Mouse (Mus musculus): ENCODE data around the gene 1700008O03Rik. TPM values are rescaled to one million over a fixed set of nuclear protein-coding genes. Genes with fewer than 3 reads are reported as not detected.

1700008O03Rik gene
- polyA plus RNA-seq, 2 experiments from 2014 or later = not detected

DNA sequence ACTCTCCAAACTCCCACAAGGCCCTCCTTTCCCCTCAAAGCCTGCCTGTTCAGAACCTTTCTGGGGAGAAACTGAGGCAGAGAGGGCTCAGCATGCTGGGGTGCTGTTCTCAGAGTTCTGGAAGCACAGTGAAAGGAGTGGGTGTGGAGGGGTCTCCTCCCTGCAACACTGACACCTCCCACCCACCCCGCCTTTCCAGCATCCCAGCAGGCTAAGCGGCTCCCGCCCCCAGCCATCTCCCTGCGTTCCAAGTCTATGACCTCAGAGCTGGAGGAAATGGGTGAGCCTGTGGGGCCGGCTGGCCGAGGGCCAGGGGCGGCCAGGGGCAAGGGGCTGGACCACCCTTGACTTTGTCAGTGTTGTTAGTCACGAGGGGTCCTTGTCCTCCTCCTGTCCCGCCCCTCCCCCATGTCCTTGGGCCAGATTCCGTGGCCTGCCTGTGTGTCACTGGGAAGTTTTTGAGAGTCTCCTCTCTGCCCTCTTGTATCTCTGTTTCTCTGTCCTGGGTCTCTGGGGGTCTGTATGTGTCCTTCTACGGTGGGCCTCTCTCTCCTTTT is 42.1 kb downstream of the 1700008O03Rik start:
- ATAC-seq = no peak

DNA sequence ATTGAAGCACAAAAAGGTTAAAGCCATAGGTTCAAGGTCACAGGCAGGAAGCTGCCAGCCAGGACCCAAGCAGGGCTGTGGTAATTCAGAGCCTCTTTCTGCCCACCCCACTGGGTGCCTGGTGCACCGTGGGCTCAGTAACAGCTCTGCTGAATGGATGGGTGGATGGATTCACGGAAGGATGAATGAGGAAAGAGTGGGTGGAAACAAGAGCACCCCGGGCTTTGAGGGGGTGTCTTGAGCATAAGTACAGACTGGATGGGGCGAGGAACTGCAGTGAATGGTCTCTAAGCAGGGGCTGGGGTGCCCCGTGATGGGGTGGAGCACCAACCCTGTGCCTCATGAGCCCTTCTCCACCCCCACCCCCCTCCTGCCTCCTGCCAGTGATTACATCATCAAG is 43.9 kb downstream of the 1700008O03Rik start:
- no peak for ATAC-seq

DNA sequence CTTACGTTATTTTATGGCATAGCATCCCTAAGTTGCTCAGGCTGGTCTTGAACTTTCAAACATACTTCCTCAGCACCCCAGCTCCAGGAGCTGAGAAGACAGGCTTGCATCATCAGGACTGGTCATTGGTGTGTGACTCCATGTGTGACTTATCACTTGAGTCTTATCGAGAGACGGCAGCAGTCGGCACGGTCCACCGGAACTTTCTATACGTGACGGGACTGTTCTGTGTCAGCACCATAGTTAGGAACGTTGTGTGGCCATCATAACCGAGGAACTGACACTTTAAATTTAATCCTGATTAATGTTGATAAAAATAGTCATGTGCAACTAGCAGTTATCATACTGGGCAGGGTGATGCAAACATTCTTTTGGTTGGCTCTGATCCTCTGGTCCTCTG is 44.5 kb downstream of the 1700008O03Rik start:
- ATAC-seq = no peak

DNA sequence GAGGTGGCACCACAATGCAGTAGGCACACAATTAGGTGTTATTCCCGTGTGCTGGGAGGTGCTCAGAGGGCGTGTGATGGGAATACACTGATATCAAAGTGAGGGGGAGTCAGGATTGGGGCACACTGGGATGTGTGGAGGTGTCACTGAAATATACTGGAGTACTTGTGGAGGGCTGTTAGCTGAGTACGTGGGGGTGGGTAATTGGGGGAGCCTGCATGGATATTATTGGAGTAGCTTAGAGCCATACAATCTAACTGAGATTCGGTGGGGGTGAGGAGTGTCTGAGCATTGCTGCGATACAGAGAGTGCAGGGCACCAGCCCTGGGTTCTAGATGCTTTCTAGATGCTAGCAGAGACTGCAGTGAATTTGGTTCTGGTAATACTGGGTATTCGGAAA is 45.4 kb downstream of the 1700008O03Rik start:
- ATAC-seq = no peak

DNA sequence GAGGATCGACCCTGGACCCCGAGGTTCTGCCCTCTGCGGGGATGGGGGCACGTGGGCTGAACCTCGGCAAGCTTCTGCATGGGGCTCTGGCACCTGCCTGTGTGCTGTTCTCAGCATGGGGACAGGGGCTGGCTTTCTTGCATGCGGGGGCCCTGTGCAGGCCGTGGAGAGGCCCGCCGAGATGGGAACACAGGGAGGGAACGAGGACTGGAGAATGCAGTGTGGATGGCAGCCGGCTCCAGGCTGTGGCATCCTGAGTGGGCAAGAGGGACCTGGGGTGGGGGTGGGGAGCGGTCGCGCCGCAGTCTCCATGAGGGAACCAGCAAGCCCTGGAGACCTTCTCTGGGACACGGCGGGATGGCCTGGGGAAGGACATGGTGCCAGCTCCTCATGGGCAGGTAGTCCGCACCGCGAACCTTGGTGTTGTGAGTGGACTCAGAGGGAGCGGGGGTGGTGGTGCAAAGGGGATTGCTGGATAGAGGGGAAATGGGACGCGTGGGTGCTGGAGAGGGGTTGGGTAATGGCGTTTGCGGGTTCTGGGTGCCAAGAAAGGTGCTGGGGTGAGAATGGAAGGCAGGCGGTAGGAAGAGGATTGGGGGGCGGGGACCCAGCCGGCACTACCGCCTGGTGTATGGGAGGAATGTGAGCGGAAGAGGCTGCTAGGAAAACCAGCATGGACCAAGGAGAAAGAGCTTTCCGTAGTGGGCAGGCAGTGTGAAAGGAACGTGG is 48.3 kb downstream of the 1700008O03Rik start:
- no peak for ATAC-seq

DNA sequence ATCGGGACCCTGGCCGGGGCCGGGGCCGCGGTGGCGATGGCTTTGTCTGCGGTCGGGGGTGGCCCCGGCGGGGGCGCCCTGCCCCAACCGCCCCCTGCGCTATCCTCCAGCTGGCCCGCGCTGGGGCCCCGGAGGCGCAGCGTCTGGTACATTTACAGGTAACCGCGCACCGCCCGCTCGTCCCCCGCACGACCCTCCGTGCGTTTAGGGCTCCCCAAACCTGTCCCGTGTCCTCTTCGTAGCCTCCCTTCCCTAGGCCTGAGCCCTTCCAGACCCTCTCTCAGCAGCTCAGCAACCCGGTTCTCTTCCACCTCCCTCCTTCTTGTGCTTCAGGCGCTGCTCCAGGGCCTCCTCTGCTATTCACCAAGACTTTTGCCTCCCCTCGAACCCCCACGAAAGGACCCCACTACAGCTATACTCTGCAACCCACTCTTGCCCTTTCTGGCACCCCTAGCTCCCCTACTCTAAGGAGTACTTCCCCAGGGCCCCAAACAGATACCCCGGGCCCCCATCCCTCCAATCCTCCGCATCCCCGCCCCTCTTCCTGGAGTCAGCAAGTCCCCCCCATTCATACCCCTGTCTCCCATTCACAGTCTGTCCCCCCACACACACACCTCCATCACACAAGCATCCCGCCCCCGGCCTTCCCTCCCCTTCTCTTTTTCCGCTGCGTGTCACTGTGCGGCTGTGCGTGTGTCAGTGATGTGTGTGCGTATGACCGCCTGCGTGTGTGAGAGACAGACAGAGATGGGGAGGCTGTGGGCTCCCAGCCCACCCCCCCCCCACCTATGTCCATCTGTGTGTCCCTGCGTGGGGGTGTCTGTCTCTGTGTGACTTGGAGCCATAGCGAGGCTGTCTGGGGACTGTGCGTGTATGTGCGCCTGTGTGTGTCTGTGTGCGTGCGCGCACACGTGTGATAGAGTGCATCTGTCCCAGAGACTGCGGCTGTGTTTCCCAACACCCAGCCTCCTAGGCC is 49.3 kb downstream of the 1700008O03Rik start:
- no peak for ATAC-seq

DNA sequence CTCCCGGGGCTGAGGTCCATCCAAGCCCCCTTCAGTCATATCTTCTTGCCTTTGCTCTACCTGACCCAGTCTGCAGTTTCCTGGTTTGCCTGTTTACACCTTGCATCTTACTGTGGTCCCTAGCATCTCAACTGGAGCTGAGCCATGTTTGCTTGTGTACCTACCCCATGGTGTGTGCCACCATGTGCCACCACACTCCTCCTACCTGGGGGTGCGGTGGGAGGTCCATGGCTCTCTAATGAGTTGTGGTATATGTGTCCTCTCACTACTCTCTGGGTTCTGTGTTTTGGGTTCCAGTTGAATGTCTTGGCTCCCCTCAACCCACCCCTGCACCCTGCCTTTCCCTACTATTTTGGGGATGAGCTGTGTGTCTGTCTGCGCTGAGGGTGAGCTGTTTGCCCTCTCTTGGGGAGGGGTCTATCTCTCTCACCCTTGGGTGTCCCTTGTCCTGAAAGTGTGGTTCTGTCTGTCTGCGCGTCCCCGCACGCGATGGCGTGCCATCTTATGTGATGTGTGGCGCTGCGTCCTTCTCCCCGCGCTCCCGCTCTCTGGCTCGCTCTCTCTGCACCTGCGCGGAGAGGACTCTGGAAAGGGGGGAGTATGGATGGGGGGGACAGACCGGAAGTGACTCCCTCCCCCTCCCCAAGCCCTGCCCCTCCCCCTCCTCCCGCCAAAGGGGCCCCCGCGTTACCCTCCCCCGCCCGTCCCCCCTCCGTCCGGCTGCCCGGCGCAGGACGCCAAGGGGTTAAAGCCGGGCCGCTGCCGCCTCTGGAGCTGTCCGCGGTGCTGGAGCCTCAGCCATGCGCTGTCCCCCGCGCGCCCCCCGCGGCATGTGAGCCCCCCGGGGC is 50.4 kb downstream of the 1700008O03Rik start:
- no peak for ATAC-seq

DNA sequence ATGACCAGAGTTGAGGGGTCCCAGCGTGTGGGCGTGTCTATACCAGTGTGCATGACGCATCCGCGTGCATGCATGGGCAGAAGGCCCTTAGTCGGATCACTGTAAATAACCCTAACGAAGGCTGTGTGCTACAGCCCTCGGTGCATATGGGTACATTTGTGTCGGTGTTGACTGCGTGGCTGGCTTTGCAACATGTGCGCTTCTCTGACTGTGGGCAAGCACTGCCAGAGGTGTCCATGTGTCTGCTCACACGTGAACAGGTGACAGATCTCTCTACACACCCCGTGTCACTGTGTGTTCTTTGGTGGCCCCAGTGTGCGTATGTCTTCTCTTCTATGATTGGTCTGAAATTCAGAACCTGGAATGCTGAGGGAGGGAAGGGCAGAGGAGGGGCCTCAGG is 51.5 kb downstream of the 1700008O03Rik start:
- no peak for ATAC-seq

DNA sequence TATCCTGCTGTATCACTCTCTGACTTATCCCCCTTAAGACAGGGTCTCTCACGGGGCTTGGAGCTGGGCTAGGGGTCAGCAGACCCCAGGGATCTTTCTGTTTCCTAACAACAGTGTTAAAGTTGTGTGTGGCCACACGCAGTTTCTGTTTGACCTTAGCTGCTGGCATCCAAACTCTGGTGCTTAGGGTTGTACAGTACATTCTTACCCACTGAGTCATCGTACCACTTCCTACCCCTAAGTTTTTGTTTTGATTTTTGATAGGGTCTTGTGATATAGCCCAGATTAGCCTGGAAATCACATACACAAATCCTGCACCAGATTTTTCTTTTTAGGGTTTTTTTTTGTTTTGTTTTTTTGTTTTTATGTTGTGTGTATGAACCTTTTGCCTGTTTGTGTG is 53.3 kb downstream of the 1700008O03Rik start:
- ATAC-seq = no peak

DNA sequence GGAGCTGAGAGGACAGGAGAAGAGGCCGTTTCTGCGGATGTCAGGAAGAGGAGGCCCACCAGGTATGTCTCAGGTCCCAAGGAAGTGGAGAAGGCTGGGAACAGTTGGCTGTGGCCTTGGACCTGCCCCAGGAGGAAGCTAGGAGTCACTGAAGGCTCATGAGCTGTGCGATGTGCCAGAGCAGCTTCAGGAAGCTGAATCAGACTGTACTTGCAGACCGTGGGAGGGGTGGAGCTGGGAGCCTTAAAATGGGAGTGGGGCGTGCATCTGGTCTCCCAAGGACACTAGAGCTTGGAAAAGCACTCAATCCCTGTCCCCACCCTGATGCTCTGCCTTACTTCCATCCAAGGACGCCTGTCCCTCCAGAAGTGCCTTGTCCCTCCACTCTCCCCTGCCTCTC is 59.0 kb downstream of the 1700008O03Rik start:
- no peak for ATAC-seq

DNA sequence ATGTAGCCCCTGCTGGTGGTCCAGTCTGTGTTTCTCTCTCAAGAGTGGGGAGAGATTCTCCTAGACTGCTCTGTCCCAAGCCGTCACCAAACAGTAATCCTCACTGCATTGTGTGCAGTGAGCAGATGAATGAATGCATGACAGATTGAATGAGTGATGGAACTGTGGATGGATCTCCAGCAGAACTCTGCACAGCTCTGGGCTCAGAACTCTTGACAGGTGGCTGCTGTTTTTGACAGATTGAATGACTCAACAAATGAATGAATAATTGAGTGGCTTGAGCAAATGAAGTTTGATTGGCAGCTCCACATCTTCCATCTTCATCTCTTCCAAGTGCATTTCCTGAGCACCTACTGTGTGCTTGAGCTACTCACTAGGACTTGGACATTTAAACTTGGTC is 63.3 kb downstream of the 1700008O03Rik start:
- ATAC-seq = no peak

DNA sequence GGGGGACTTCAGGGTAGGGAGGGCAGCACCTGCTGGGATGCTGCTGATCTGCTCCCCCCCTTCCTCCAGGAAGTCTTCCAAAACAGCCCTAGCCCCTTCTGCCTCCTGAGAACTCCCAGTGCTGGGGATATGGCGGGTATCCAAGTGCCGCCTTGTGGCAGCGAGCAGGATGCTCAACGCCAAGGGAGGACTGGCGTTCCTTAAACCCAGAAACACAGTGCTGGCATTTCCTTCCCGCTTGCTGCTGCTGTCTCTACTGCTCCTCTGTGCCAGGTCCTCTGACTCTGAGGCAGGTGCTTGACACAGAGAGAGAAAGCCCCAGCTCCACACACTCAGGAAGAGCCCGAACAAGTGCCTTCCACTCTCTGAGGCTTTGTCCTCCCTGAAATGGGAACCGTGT is 64.7 kb downstream of the 1700008O03Rik start:
- no peak for ATAC-seq

DNA sequence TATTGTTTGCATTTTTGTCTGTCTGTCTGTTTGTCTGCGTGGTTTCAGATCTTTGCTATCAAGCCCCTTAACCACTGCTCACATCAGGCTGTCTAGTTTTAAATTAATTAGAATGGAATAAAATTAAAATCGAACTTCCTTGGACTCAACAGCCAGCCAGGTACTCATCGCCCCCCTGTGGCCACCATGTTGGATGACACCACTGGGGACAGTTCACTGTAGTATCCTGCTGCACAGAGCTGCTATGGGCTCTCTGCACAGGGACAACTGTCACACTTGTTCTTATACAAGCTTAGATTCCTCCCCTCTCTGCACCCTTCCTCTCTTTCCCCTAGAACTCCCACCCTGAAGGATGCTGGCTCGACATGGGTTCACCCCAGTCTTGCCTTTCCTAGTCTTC is 67.7 kb downstream of the 1700008O03Rik start:
- ATAC-seq = peak; percentile 39

DNA sequence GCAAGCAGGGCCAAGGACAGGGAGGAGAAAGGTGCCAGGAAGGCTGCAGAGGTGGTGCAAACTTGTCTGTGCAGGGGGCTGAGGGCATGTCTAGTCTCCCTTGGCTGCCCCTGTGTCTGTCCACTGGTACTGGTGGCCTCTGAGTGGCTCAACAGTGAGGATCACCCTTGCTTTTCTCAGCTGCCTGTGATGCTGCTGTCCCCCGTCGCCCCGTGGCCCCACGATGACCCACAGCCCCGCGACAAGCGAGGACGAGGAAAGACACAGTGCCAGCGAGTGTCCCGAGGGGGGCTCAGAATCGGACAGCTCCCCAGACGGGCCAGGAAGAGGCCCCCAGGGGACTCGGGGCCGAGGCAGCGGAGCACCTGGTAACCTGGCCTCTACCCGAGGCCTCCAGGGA is 73.1 kb downstream of the 1700008O03Rik start:
- no peak for ATAC-seq

DNA sequence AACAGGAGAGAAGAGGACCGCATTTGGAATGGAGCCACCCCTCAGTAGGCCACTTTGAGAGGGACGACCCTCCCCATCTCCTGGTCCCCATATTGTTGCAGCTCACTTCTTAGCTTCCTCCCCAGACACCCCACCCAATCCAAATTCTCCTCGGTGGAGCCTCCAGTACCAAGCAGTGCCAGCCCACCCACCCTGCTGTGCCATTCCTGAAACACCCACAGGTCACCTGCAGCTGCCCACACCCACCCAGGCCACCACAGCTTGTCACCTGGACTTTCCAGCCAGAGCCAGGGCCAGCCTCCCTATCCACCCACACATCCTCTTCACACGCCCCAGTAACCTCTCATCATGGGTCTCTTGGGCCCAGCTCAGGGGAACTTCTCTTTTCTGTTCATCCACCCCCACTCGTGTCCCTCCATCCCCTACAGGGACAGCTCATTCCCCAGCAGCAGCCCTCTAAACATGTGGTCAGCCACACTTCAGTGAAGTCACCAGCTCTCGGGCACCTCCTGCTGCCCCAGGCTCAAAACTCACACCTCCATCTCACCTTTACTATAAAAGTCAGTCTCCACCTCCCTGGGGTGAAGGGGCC is 73.8 kb downstream of the 1700008O03Rik start:
- no peak for ATAC-seq

DNA sequence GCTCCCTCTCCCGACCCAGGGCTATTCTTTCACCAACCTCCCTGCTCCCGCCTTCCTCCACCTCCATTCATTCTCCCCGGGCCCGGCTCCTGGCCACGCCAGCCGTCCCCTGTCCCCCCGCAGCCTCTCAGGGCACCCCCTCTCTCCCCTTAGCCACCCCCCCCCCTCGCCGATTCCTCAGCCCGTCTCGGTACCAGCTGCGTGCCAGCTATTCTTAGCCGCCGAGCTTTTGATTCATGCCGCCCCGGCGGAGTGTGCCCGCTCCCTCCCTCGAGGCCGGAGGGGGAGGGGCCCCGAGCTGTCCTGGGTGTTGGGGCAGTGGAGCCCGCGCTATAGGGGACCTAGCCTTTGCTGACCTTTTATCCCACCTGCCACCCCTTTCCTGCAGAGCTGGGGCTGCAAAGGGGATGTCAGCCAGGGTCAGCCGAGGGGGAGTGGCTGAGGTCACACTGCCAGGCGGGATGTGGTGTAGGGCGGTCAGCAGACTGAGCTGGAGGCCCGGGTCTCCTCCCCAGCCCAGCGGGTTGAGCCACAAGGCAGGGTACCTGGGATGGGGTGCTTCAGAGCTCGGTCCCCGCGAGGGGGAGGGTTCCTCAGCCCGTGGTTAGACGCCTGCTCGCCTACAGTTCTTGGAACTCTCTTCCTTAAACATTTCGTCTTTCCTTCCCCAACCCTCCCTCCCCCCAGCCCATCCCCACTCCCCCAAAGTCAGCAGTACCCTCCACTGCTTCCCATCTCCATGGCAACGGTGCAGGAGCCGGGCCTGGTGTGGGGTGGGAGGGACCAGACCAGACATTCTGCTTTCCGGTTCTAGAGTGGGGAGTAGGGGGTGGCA is 74.5 kb downstream of the 1700008O03Rik start:
- no peak for ATAC-seq

DNA sequence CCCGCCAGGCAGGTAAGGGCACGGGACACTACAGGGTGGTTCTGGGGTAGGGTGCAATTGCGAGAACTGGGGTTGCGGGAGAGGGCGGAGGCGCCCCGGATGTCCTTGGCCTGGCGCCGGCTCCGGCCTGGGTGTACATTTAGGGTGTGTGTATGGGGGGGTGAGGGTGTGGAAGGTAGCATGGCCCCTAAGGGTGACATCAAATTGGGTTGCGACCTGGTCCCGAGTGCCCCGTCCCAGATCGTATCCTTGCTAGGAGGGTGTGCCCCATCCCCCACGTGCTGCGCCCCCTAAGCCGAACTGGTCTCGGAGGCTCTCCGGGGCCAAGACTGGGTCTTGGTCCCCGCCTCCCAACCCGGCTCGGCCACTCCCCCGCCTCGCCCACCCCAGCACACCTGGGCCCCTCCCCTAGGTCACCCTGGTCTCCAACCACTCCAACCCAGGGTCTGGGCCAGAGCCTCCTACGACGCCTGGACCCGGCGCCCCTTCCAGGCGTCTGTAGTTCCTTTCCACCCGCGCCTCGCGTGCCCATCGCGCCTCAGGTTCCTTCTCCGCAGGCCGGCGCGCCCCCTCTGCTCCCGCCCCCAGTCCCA is 75.2 kb downstream of the 1700008O03Rik start:
- no peak for ATAC-seq
